Mouse (Mus musculus): ENCODE data around the gene 1110051M20Rik. TPM values are rescaled to one million over a fixed set of nuclear protein-coding genes. Genes with fewer than 3 reads are reported as not detected.
"Not testable (repeated sequence)": the region's sequence is repeated elsewhere in the genome, so short reads cannot be mapped to it uniquely, and the experiment has no call there.

Gene 1110051M20Rik
- 13.5 and 15.6 TPM in 2 replicates for polyA plus RNA-seq (2015; fragmentation: Nextera tagmentation; extraction: Ambion mirVana)

DNA sequence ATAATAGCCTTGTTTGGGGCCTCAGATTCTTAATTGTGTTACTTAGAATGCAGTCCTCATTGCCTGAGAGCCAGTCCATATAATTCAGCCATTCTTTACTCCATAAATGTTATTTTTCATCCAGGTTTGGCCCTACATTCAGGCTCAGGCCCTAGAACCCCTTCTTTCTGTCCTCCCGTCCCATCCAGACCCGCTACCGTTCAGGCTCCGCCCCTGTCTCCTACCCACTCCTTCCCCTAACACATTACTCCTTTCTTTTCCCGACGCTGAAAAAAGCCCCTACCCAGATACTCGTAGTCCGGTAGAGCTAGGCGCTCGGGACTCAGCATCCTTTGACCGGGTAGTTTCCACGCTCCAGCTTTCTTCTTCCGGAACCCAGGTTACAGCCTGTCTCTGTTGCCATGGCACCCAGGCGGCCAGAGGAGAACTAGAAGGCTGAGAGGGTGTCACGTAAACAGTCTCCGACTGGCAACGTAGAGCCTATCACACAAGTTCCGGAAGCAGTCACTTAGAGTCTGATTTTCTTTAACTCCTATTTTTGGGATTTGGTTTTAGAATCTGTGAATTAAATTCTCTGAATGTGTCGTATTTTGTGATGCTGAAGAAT lies at the start of gene 1110051M20Rik:
TSS of gene 1110051M20Rik (minus strand) at position 419 of the 607 bp plus-strand sequence.
- H3K4me2 ChIP-seq (replicated peaks; ENCODE audit: low read depth): peak within 1 kb of the TSS; percentile 79
- H3K4me1 ChIP-seq (replicated peaks; ENCODE audit: control insufficient read depth, insufficient read depth, low read length): peaks cover 4% of the 10 kb centered on the region; the same call in 1 of the 2 replicates
- TF ChIP-seq CTCF (IDR thresholded peaks at IDR 0.05; ENCODE audit: low read depth): no peak
- no peaks in the 10 kb centered on the region for H3K9me3 ChIP-seq (ENCODE audit: control insufficient read depth)
- 2% methylated on average over 19 of the region's 19 CpGs for WGBS
- H3K27me3 ChIP-seq (replicated peaks; ENCODE audit: control insufficient read depth, insufficient read depth, low read length): no peaks in the 10 kb centered on the region
- peak within 1 kb of the TSS; percentile 58 for H3K4me3 ChIP-seq (ENCODE audit: low read depth, low read length)
- ATAC-seq: peak; percentile 86
- H3K27ac ChIP-seq (ENCODE audit: low read depth, low read length): no peak within 1 kb of the TSS
- no peak within 1 kb of the TSS for H3K9ac ChIP-seq (ENCODE audit: low read depth, low read length)
- H3K36me3 ChIP-seq (ENCODE audit: control insufficient read depth, insufficient read depth): no peaks in the 10 kb centered on the region

DNA sequence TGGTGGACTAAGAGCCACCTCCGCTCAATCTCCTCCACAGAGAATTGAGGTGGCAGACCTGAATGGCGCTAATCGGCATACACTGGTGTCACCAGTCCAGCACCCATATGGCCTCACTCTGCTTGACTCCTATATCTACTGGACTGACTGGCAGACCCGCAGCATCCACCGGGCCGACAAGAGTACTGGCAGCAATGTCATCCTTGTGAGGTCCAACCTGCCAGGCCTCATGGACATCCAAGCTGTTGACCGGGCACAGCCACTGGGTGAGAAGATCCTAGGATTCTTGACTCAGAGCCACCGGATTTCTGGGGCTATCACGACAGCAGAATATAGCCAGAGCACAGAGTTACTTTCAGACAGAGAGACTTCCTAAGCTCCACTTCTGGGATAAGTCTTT lies 49.5 kb upstream of the 1110051M20Rik start:
- Histone ChIP-seq H3K36me3 (ENCODE audit: control insufficient read depth, insufficient read depth) (peaks cover 88% of the 10 kb centered on the region), H3K9ac (ENCODE audit: low read depth, low read length) (no peak overlapping the region), H3K4me3 (ENCODE audit: low read depth, low read length) (no peak overlapping the region), H3K4me1 (replicated peaks; ENCODE audit: control insufficient read depth, insufficient read depth, low read length) (no peaks in the 10 kb centered on the region), H3K9me3 (ENCODE audit: control insufficient read depth) (no peaks in the 10 kb centered on the region), H3K27me3 (replicated peaks; ENCODE audit: control insufficient read depth, insufficient read depth, low read length) (no peaks in the 10 kb centered on the region), H3K4me2 (replicated peaks; ENCODE audit: low read depth) (no peak overlapping the region), H3K27ac (ENCODE audit: low read depth, low read length) (no peak overlapping the region)
- 98% methylated on average over 9 of the region's 9 CpGs for WGBS
- no peak for TF ChIP-seq CTCF (IDR thresholded peaks at IDR 0.05; ENCODE audit: low read depth)
- ATAC-seq: no peak

DNA sequence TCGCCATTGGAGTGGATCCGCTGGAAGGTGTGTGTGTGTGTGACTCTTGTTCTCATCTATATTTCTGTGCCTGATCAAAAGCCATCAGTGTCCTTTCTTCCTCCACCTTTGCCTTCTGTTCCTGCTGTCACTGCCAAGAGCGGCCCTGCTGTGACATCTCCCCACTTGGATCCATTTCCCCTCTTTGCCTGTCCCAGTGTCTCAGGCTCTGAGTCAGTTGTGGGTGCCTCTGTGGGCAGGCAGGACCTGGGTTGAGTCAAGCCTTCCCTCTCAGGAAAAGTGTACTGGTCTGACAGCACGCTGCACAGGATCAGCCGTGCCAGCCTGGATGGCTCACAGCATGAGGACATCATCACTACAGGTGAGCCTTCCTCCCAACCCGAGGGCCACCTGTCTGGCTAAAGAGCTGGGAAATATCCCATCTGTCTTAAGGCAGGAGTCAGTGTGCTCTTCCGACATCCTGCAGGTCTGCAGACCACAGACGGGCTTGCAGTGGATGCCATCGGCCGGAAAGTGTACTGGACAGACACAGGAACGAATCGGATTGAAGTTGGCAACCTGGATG lies 47.6 kb upstream of the 1110051M20Rik start:
- no peaks in the 10 kb centered on the region for H3K4me1 ChIP-seq (replicated peaks; ENCODE audit: control insufficient read depth, insufficient read depth, low read length)
- WGBS: 95% methylated on average over 12 of the region's 12 CpGs
- no peak overlapping the region for H3K4me3 ChIP-seq (ENCODE audit: low read depth, low read length)
- TF ChIP-seq CTCF (IDR thresholded peaks at IDR 0.05; ENCODE audit: low read depth): no peak
- no peaks in the 10 kb centered on the region for H3K27me3 ChIP-seq (replicated peaks; ENCODE audit: control insufficient read depth, insufficient read depth, low read length)
- no peak overlapping the region for H3K27ac ChIP-seq (ENCODE audit: low read depth, low read length)
- H3K4me2 ChIP-seq (replicated peaks; ENCODE audit: low read depth): no peak overlapping the region
- no peak overlapping the region for H3K9ac ChIP-seq (ENCODE audit: low read depth, low read length)
- H3K36me3 ChIP-seq (ENCODE audit: control insufficient read depth, insufficient read depth): peaks cover 85% of the 10 kb centered on the region
- no peak for ATAC-seq
- H3K9me3 ChIP-seq (ENCODE audit: control insufficient read depth): no peaks in the 10 kb centered on the region

DNA sequence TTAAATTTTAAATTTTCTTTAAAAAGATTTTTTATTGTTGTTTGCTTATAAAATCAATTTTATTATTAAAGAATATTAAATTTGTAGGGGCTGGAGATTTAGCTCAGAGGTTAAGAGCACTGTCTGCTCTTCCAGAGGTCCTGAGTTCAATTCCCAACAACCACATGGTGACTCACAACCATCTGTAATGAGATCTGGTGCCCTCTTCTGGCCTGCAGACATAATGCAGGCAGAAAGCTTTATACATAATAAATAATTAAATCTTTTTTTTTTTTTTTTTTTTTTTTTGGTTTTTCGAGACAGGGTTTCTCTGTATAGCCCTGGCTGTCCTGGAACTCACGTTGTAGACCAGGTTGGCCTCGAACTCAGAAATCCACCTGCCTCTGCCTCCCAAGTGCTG lies 42.8 kb upstream of the 1110051M20Rik start:
- peak; percentile 58 for TF ChIP-seq CTCF (IDR thresholded peaks at IDR 0.05; ENCODE audit: low read depth)
- peaks cover 73% of the 10 kb centered on the region for H3K36me3 ChIP-seq (ENCODE audit: control insufficient read depth, insufficient read depth)
- H3K4me1 ChIP-seq (replicated peaks; ENCODE audit: control insufficient read depth, insufficient read depth, low read length); H3K27me3 ChIP-seq (replicated peaks; ENCODE audit: control insufficient read depth, insufficient read depth, low read length); H3K4me2 ChIP-seq (replicated peaks; ENCODE audit: low read depth); H3K4me3 ChIP-seq (ENCODE audit: low read depth, low read length); ATAC-seq; H3K27ac ChIP-seq (ENCODE audit: low read depth, low read length); H3K9ac ChIP-seq (ENCODE audit: low read depth, low read length); H3K9me3 ChIP-seq (ENCODE audit: control insufficient read depth): not testable (repeated sequence)
- 61% methylated on average over 2 of the region's 3 CpGs for whole genome bisulfite sequencing

DNA sequence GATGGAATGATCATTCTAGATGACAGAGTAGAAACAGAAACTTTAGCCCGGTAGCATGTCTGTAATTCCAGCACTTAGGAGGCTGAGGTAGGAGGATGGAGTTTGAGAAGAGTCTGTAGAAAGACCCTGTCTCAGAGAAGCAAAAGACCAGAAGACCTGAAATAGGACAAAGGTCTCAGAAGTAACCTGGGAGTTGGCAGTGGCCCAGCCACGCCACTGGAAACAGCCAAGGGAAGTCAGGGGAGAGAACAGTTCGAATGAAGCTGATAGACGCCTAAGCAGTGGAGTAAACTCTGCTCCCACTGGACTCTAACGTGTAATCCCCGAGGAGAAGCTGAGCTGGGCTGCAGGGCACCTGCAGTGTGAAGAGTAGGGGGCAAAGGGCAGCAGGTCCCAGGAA lies 40.8 kb upstream of the 1110051M20Rik start:
- Histone ChIP-seq H3K4me2 (replicated peaks; ENCODE audit: low read depth) (no peak overlapping the region), H3K9me3 (ENCODE audit: control insufficient read depth) (no peaks in the 10 kb centered on the region), H3K9ac (ENCODE audit: low read depth, low read length) (no peak overlapping the region), H3K27me3 (replicated peaks; ENCODE audit: control insufficient read depth, insufficient read depth, low read length) (no peaks in the 10 kb centered on the region), H3K36me3 (ENCODE audit: control insufficient read depth, insufficient read depth) (peaks cover 67% of the 10 kb centered on the region), H3K27ac (ENCODE audit: low read depth, low read length) (peak overlapping the region; percentile 41; the same call in 1 of the 2 replicates), H3K4me1 (replicated peaks; ENCODE audit: control insufficient read depth, insufficient read depth, low read length) (no peaks in the 10 kb centered on the region), H3K4me3 (ENCODE audit: low read depth, low read length) (no peak overlapping the region)
- ATAC-seq: peak; percentile 33; the same call in 1 of the 2 replicates
- WGBS: 53% methylated on average over 6 of the region's 6 CpGs
- TF ChIP-seq CTCF (IDR thresholded peaks at IDR 0.05; ENCODE audit: low read depth): no peak

DNA sequence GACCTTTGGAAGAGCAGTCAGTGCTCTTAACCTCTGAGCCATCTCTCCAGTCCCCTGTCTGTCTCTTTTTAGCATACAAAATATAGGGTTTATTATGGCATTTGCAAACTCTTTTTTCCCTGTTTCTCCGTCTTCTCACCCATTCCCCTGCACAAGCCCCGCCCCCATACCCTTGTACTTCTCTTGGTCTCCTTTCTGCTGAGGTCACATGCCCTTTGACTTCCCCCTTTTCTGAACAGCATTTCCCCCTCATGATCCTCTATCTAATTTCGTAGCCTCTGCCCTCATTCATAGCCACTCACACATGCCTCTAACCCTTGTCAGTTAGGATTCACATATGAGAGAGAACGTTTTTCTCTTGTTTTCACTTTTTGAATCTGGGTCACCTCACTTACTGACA lies 40.2 kb upstream of the 1110051M20Rik start:
- no peak for ATAC-seq
- Histone ChIP-seq H3K9me3 (ENCODE audit: control insufficient read depth) (no peaks in the 10 kb centered on the region), H3K4me1 (replicated peaks; ENCODE audit: control insufficient read depth, insufficient read depth, low read length) (no peaks in the 10 kb centered on the region), H3K27me3 (replicated peaks; ENCODE audit: control insufficient read depth, insufficient read depth, low read length) (no peaks in the 10 kb centered on the region), H3K27ac (ENCODE audit: low read depth, low read length) (0 out of 2 replicates have a peak overlapping the region, but pooled peaks have one; percentile 41), H3K4me3 (ENCODE audit: low read depth, low read length) (no peak overlapping the region), H3K9ac (ENCODE audit: low read depth, low read length) (no peak overlapping the region), H3K36me3 (ENCODE audit: control insufficient read depth, insufficient read depth) (peaks cover 67% of the 10 kb centered on the region), H3K4me2 (replicated peaks; ENCODE audit: low read depth) (no peak overlapping the region)
- 72% methylated on average over 4 of the region's 4 CpGs for WGBS
- TF ChIP-seq CTCF (IDR thresholded peaks at IDR 0.05; ENCODE audit: low read depth): no peak

Data from intestine, postnatal 0 days (tissue).